Mouse (Mus musculus) mature B cell (primary cell): Measurements from ENCODE around the gene AC124108.1.

ENCODE experiments used
- in situ Hi-C: fragments of 300-500 bp; cut with MboI; formaldehyde crosslinking; loops from 2 replicates; pipeline ENCODE4 v1.14.3; 2019

The AC124108.1 gene

DNA sequence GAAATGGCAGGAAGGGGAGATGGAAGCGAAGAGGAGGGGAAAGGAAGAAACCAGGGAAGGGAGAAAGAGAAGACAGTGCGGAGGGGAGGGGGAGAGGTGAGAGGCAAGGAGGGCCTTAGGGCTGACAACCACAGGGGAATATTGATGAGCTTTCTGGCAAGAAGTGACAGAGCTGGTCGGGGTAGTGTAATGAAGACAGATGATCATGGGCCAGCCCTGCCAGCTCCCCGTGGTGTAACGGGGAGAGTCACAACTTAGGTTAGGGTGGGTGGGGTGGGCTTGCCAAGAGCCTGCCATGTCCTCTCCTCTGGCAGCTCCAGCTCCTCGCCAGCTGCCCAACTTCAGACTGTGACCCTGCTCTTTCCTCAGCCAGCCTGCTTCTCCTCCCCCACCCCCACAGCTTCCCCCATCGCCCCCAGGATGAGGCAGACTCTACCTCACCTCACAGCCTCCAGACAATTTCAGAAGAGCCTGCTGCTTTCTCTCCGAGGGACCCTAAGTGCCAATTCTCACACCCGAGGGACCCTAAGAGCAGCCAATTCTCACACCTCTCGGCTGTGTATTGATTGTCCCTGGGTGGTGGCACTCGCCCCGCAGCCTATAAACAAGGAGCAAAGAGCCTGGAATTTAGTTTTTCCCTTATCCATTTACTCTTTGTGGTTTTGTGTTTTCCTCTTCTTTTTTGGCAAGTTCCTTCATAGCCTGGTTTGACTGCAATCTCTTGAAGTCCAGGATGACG lies 26.3 kb upstream of the AC124108.1 start:
- in situ Hi-C loops: no loop called here

DNA sequence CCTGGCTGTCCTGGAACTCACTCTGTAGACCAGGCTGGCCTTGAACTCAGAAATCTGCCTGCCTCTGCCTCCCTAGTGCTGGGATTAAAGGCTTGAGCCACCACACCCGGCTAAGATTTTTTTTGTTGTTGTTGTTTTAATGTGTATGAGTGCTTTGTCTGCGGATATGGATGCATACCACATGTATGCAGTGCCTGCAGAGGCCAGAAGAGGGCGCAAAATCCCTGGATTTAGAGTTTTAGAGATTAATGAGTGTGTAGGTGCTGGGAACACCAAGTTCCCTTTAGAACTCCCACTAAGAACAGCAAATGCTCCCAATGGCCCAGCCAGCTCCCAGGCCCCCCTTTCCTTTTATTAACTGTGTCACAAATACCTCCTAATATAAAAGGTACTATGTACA lies 25.4 kb upstream of the AC124108.1 start:
- in situ Hi-C loops: no loop called here

DNA sequence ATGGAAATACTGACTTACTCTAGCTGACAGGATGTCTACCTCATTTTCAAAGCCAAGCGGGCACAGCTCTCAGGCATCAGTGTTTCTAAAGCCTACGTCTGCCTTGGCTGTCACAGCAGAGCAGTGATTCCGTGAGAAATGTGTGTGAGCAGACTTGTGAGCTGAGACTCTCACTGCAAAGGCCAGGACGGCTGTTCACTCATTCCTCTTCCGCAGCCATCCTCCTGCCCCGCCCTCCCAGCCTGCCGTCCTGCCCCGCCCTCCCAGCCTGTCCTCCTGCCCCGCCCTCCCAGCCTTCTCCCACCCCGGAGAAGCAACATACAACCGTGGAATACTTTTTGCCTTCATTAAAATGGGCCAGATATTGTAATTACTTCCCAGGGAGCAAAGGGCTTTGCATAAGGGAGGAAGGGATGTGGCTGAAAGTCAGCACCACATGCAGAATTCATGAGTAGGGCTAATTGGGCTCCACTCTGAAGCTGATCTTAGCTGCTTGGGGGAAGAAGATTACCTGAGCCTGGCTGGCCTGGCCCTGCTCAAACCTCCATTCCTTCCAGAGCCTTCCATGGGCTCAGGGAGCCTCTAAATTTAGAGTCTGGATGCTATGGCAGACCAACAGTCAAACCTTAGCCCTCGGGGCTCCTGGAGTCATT lies 23.0 kb upstream of the AC124108.1 start:
- in situ Hi-C loops: no loop called here

DNA sequence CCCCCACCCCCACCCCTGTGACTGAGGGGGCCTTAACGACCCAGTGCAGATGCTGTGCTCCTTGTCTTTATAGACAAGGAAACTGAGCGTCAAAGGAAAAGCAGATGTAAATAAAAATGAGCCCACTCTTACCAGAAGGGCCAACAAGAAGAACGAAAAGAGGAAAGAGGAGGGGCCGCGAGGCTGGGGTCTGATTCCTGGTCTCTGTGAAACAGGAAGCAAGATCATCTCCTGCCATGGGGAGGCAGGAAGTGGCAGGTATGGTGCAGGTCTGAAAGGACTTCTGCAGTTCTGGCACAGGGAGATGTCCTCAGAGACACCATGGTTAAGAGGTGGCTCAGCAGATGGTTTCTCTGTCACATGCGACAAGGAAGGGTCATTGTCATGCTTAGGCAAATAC lies 20.6 kb upstream of the AC124108.1 start:
- in situ Hi-C loops: no loop called here

DNA sequence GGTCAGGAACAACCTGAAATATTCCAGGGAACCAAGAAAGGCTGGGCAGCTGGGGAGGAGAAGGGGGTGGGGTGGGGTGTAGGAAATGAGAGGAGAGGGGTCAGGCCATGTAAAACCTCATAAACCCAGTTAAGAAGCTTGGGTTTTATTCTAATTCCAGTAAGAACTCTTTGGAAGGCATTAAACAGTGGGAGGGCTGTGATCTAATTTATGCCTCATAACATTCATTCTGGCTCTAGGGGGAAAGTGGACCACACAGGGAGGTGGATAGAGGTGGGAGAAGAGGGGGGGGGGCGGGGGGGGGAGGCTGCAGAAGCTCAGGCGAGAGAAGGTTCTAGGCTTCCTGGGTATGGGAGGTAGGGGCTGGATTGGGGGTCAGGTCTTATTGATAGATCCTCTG lies 19.6 kb upstream of the AC124108.1 start:
- in situ Hi-C loops: no loop called here

DNA sequence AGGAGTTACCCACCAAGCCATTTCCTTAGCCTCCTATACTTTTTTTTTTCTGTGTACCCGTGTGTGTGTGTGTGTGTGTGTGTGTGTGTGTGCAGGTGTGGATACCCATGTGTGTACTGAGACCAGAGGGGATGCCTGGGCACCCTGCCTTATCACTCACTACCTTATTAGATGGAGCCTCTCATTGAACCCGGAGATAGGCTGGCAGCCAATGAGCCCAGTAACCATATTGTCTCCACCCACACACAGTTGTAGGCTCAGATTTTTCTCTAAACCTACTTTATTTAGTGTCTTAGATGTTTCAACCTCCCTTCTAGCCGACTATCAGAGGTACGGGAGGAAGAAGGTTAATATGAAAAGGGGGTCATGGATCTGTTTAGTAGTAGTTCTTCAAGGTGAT lies 5.0 kb upstream of the AC124108.1 start:
- in situ Hi-C loops: no loop called here

DNA sequence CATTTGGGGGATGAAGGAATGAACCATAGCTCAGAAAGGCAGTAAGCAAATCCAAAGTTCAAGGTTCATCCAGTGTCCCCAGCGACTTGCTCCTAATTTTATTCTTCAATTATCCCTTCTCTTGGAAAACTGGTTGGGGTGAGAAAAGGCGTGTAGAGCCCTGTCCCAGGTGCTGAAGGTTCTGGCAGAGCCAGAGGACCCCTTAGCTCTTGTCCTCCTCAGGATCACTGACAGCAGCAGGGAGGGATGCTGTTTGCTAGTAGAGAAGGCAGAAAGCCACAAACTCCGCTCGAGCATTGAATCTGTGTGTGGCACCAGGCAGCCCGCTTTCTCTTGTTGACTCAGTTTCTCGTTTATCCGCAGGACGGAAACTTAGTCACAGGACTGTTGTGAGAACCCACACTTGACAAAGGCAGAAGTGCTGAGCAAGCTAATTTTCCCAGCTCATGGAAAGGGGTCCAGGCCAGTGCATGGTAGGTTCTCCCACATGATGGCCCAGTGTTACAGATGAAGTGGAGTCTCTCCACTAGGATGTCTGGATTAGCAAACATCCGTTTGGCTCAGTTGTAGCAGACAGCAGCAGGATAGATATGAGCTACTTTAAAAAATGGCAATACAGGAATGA lies 2.7 kb upstream of the AC124108.1 start:
- in situ Hi-C loops: no loop called here

DNA sequence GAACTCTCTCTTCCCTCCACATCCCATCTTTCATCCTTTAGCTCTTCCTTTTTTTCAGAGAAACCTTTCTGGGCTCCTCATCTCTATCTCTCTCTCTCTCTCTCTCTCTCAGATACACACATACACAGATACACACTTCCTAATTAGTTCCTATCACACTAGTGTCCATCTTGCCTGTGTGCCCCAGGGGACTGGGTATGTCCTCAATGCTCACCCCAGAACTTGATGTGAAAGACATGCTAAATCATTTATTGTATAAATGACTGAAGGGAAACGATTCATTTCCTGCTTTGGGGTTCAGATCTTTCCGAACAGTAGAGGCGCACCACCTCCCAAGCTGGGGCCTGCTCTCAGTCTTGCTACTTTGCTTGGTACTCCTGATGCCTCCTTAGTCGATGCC lies 2.0 kb upstream of the AC124108.1 start:
- in situ Hi-C loops: no loop called here

DNA sequence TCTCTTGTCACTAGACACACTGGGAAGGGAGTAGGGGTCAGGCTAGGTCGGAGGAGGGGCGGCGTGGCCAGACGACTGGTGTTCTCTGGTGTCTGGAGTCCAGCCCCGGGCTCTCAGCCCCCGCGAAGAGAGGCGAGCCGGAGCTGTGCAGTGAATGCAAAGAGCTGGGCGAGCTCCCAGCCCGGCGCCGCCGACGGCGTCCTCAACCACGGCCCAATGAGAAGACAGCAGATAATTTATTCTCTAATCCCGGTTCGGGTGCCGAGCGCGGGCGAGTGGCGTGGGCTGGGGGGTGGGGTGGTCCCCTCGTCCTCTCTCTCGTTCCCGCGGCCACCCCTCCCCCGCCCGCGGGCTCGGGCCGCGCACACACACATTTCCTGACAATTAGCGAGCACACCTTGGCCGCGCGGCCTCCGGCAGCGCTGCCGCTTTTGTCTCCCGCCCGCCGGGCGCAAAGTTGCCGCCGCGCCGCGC lies 1.2 kb upstream of the AC124108.1 start:
- in situ Hi-C loops: no loop called here

DNA sequence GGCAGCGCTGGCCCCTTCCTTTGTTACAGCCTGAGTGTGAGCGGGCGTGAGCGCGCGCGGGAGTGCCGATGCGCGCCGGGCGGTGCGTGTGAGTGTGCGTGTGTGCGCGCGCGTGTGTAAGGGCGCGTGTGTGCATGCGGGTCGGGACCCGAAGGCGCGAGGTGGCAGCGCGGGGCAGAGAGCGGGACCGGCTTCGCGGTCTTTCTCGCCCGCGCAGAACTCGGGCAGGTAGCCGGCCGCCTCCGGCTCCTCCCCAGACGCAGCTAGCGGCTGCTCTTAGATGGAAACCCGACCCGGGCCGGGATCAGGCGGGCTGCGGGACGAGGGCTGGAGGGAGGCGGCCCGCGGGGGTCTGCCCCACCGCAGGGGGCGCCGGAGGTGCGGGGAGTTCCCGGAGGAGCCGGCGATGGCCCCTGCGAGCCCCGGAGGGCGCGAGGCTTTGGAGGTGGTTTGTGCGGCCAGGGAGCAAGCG lies 600 bp upstream of the AC124108.1 start:
- in situ Hi-C loops: no loop called here

DNA sequence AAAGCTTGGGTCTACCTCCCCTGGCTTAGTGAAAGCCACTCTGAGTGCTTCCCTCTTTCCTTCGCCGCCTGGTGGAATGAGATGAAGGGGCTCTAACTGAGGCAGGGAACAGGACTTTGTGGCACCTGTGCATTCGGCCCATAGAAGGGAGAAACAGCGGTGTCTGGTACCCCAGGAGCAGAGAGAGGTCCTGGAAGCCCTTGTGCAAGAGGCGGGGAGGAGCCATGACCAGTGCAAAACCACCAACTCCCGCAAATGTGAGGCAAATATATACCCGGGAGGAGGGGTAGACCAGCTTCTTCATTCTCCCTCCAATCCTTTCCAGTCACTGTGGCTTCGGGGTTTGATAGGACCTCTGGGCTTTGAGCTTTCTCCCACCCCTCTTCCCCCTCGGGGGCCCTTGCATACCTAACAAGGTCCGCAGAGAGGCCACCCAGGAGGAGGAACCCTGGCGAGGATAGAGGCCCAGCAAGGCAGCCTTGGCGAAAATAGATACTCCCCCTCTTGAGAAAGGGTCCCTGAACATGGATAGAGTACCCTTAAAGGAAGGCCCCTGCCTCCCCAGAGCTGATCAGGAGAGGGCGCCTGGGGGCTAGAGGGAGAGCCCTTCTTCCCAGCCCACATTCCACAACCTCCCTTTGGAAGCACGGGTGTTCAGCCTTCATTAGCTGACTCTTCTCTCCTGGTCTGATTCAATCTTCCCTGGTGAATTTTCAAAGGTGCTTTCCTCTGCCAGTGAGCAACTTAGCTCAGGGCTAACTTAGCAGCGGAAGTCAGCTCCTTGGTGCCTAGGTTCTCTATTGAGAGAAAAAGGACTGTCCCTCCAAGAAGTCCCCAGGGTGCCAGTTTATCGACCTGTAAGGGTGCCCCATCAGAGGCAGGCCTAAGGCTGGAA lies 776 bp downstream of the AC124108.1 start:
- in situ Hi-C loops: no loop called here

DNA sequence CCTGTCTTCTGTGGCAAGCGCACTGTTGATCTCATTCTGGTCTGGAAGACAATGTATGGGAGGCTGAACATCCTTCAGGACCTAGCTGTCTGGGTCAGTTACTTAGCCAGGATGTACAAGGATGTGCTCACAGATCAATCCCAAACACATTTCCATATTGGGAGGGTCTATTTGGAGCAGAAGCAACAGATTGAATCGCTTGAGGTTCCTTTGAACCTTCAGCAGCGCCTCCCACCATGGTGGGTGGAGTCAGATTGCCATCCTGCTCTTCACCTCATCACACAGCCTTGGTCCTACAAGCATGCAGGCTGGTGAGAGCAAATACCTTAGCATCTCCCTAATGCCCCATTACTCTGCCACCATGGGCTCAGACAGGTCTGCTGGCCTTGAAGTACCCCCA lies 2.5 kb downstream of the AC124108.1 start:
- in situ Hi-C loops: no loop called here

DNA sequence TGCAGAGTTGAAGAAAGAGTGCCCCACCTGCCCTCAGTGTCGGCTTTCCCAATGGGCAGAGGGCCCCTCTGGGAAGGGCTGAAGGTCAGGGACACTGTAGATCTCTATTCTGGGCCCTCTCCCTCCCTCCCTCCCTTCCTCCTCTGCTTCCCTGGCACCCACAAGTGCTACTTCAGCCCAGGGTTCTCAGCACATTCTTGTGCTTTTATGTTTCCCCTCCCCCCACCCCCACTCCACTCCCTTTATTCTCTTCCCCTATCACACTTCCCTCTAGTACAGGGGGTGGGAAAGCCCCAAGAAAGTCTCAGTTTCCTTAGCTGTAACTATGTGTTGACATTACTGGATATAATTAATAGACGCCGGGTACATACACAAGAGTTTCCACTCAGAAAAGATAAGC lies 3.4 kb downstream of the AC124108.1 start:
- in situ Hi-C loops: no loop called here

DNA sequence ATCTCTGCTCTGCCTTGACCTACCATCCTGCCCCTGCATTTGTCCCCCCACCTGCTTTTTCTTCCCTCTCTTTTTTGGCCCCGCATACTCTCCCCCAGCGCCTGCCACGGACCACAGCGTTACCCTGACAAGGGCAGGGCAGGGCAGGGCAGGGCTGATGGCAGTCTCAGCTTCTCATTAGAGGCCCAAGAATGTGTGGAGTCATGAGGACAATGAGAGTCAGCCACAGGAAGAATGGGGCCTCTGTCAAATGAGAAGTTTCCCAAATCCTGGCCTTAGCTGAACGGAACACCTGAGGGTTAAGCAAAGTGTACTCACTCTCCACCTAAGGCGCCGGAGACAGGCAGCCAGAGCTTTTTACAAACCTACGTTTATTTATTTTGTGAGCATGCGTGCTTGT lies 3.8 kb downstream of the AC124108.1 start:
- in situ Hi-C loops: no loop called here

DNA sequence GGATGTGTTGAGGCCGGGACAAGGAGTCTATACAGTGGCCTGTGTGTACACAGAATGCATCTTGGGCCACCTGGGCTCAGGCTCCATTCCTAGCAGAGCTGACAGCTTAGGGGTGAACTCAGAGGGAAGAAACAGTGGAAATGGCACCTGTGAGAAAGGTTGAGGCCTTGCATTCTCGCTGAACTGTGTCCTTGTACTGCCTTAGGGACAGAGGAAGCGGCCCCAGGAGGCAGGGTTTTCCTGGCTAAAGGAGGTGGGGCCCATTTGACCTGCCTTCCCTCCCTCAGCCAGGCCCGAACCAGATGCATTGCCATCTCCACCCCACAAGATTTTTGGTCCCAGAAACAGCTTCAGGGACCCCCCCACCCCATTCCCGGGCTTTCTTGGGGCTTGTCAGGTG lies 4.4 kb downstream of the AC124108.1 start:
- in situ Hi-C loops: no loop called here

DNA sequence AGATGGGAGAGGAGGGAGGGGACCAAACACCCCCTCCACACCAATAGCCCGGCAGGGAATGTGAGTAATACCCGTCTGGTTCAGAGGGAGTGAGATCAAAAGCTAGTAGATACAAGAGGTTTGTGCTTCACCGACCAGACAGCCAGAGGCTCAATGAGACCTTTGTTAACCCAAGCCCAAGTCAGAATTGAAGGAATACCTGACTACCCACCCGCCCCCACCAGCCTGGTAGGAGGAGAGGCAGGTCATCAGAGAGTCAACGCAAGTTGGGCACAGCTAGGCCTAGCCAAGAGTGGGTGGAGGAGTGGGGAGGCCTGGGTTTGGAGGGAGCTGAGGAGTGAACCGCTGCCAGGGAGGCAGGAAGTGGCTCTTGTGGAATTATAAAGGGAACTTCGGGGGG lies 5.1 kb downstream of the AC124108.1 start:
- in situ Hi-C loops: no loop called here

DNA sequence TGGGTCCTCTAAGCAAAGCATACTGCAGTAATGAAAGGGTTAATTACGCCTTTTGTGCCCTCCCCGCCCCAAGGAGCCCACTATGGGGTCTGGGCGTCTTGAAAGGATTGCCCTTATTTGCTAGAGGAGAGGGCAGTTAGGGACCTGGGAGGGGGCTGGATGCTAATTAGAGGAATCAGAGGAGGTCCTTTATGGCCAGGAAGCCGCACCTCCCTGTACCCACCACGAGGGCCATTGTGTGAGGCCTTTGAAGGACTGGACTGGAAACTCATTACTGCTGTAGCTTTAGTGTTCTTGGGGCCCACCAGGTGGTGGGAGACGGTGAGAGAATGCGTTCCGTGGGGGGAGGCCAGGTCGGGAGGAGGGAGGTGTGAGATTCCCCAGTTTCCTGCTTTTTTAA lies 6.4 kb downstream of the AC124108.1 start:
- in situ Hi-C loops: no loop called here

DNA sequence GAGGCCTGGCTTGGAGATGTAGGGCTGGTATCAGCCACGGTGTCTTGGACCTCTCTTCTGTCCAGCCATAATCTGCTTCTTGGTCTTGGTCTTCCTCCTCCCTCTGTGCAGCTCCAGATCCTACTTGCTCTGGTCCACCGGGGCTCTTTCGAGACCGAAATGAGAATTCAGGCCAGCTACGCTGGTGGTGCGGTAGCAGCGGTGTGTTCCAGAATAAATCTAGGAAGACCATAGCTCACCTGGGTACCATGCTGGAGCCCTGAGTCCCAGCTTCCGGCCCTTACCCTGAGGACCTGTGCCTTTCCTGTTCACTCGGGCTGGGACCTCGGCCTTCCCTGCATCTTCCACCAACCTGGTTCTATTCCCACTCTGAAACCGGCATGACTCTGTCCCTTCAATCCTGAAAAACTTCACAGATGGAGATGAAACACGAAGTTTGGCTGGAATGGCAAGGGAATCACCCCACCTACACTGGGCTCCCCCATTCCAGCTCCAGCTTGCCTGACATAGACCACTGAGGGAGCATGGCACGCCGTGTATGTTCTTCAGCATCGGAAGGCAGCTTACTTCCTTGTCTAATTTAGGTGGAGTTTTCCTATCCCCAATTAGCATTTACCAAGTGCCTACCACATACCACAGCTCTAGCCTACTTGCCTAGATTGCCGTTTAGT lies 7.3 kb downstream of the AC124108.1 start:
- in situ Hi-C loops: no loop called here

DNA sequence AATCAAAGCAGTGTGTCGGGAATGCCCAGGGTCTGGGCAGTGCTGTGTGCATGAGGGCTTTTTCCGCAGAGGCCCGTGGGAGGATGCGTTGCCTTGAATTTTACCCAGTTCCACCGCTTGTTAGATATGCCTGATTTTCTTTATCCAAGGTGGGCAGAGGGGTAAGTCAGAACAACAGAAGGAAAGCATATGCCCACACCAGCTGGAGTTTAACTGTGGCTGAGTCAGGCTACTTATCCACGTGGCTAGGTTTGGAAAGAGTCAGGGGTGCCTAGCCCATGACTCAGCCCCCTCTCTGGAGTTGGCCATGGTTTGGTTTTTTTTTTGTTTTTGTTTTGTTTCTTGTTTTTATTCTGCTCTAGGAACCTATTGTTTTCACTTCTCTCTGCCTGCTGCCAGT lies 8.0 kb downstream of the AC124108.1 start:
- in situ Hi-C loops: no loop called here

DNA sequence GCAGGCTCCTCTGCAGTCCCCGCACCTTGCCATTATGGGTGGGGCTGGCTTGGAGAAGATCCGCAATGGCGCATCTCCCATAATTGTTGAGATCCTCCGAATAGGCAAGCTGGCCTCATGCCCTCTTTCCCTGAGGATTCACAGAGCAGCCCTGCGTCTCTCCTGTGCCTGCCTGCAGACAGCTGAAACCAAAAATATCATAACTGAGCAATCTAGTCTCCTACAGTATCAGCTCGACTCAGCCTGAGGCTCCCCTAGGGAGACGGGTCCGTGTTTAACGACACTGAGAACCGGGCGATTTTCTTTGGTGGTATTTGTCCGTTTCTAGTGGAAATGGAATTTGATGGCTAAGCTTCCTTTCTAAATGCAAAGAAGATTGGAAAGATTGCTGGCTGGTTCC lies 8.7 kb downstream of the AC124108.1 start:
- in situ Hi-C loops: no loop called here
